Mouse (Mus musculus): ENCODE results near the gene Hook2. TPM values are rescaled to one million over a fixed set of nuclear protein-coding genes. Genes with fewer than 3 reads are reported as not detected.

Hook2 gene
- 5.3 and 8.8 TPM in 2 replicates for polyA plus RNA-seq (2015; fragmentation: Nextera tagmentation; extraction: Ambion mirVana)

DNA sequence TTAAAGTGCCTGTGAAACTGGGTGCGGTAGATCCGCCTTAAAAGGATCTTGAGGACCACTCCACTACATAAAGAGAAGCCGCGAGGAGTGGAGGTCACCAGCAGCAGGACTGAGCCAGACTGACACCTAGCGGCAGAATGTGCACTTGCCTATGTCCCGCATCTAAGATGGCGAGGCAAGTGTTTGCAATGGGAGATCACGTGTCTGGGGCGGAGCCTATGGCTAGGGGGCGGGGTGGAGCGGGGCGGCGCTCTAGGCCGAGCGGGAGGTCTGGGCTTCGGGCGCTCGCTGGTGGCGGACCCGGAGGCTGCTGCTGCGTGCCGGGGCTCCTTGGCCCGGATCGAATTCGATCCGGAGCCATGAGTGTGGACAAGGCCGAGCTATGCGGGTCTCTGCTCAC, at the start of gene Hook2:
Gene Hook2 (plus strand): TSS at position 255 of the 400 bp plus-strand sequence.
- WGBS = 1% methylated on average over 28 of the region's 28 CpGs
- H3K27ac ChIP-seq = peak within 1 kb of the TSS; percentile 58
- peak; percentile 87 for ATAC-seq (replicated peaks; ENCODE audit: insufficient number of reproducible peaks, insufficient read depth, low FRiP score, low read depth)

DNA sequence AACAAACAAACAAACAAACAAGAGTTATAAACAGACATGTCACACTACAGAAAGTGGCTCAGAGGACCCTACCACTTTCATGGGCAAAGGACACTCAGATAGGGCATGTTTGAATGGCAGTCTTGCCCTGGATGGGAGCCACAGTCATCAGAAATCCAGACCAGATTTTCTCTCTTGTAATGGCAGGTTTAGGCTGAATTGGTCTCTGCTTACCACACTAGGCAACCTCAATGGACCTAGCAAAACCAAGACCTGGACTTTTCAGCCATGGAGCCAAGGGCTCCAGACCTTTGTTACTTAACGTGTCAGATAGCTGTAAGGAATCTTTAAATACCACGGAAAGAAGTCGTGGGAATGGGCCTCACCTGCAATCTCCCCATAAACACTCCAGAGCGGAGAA, 46.7 kb upstream of the Hook2 start:
- no peak overlapping the region for H3K4me2 ChIP-seq
- no peak overlapping the region for H3K9ac ChIP-seq
- no peaks in the 10 kb centered on the region for H3K9me3 ChIP-seq (replicated peaks)
- 21% methylated on average over 4 of the region's 4 CpGs for WGBS
- H3K4me3 ChIP-seq = no peak overlapping the region
- no peak for ATAC-seq (replicated peaks; ENCODE audit: insufficient number of reproducible peaks, insufficient read depth, low FRiP score, low read depth)
- no peak overlapping the region for H3K27ac ChIP-seq
- H3K27me3 ChIP-seq = peaks cover 76% of the 10 kb centered on the region
- no peaks in the 10 kb centered on the region for H3K36me3 ChIP-seq
- peaks cover 15% of the 10 kb centered on the region for H3K4me1 ChIP-seq (replicated peaks)

More for the DNA sequence above, at the start of gene Hook2:
- H3K9me3 ChIP-seq (replicated peaks) = no peaks in the 10 kb centered on the region
- peak within 1 kb of the TSS; percentile 61 for H3K9ac ChIP-seq
- H3K4me3 ChIP-seq = peak within 1 kb of the TSS; percentile 63
- peaks cover 25% of the 10 kb centered on the region for H3K4me1 ChIP-seq (replicated peaks)
- H3K36me3 ChIP-seq = no peaks in the 10 kb centered on the region
- H3K4me2 ChIP-seq = peak within 1 kb of the TSS; percentile 91
- H3K27me3 ChIP-seq = peaks cover 11% of the 10 kb centered on the region

DNA sequence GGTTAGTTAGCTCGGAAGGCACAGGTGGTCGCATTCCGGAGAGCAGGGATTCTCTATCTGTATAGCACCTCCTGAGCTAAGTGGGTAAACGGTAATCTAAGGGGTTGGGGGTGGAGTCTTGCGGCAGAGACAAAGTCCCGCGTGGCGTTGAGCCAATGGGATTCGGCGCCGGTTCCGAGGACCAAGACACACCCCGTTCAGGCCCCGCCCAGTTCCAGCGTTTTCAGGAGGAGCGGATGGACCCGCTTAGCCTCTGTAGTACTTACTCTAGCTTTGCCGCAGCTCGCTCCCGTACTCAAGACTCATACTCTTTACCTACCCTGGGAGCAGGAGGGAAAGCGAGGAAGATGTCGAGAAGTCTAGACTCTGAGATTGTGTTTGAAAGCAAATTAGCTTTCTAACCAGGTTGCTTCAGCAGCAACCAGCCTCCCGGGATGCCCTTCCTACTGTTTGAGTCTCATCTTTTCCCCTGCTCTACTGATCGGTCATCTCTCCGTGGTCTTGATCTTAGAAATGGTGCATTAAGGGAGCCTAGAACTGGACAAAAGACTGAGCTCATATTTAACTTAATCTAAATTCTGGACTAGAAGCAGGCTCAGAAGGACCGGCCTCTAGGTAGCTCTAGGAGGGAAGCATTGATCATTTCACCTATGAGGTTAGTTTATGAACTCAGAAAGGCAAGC, 45.8 kb upstream of the Hook2 start:
- H3K27ac ChIP-seq = no peak overlapping the region
- peaks cover 70% of the 10 kb centered on the region for H3K27me3 ChIP-seq
- H3K9me3 ChIP-seq (replicated peaks) = no peaks in the 10 kb centered on the region
- no peak overlapping the region for H3K9ac ChIP-seq
- peaks cover 15% of the 10 kb centered on the region for H3K4me1 ChIP-seq (replicated peaks)
- H3K4me3 ChIP-seq = peak overlapping the region; percentile 10; the same call in 1 of the 2 replicates
- H3K4me2 ChIP-seq = no peak overlapping the region
- no peaks in the 10 kb centered on the region for H3K36me3 ChIP-seq
- 0 out of 2 replicates have a peak, but pooled peaks have one; percentile 8 for ATAC-seq (replicated peaks; ENCODE audit: insufficient number of reproducible peaks, insufficient read depth, low FRiP score, low read depth)
- 4% methylated on average over 26 of the region's 26 CpGs for WGBS

- H3K36me3 ChIP-seq = no peaks in the 10 kb centered on the region
- H3K4me1 ChIP-seq (replicated peaks) = peaks cover 15% of the 10 kb centered on the region
- ATAC-seq (replicated peaks; ENCODE audit: insufficient number of reproducible peaks, insufficient read depth, low FRiP score, low read depth) = peak; percentile 29; the same call in 1 of the 2 replicates
- H3K4me3 ChIP-seq = peak overlapping the region; percentile 43
- no peak overlapping the region for H3K27ac ChIP-seq
- no peaks in the 10 kb centered on the region for H3K9me3 ChIP-seq (replicated peaks)
- 5% methylated on average over 11 of the region's 11 CpGs for WGBS
- peak overlapping the region; percentile 63; the same call in 1 of the 2 replicates for H3K4me2 ChIP-seq
- H3K27me3 ChIP-seq = peaks cover 75% of the 10 kb centered on the region
- no peak overlapping the region for H3K9ac ChIP-seq
Measured at GRCm38 (mm10) chr8:84945235-84945632, 45.2 kb upstream of the Hook2 start.

DNA sequence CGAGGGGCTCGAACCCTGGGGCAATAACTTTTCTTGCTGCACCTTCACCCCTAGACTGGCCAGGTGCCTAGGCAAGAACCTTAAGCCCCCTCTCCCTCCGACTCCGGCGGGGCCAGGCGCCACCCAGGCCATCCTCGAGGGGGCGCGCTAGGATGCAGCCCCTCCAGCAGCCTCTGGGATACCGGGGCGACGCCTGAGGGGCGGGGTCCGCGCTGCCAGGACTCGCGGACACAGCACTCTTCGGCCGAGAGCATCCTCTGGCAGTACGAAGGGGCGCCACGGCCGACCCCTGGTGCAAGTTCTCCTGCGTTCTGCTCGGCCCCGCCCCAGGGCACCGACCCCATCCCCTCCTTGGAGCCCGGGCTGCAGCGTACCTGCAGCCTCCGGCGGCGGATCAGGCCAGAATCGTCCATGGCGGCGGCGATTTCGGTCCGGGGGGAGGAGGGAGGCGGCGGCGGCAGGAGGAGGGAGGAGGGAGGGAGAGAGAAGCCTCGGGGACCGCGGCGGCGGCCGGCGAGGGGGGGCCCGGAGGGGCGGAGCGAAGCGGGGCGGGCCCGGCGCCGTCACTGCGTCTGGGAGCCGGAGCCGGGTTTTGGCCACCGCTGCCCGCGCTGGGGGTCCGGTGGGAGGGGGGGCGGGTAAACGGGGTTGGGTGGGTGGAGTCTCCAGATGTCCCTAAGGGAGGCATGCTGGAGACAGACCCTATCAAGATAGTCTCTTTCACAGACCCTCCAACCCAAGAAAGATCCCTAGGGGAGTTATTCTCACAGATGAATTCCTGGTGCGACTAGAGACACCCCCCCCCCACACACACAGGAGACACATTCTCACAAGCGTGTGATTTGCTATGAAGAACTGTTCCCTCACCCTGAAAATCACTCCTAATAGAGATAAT, 44.5 kb upstream of the Hook2 start:
- Histone ChIP-seq H3K36me3 (no peaks in the 10 kb centered on the region), H3K27ac (no peak overlapping the region), H3K4me1 (replicated peaks) (peaks cover 15% of the 10 kb centered on the region), H3K4me3 (peak overlapping the region; percentile 43), H3K27me3 (peaks cover 82% of the 10 kb centered on the region), H3K9ac (no peak overlapping the region), H3K9me3 (replicated peaks) (no peaks in the 10 kb centered on the region), H3K4me2 (peak overlapping the region; percentile 63)
- under 1% methylated on average over 59 of the region's 67 CpGs for WGBS
- ATAC-seq (replicated peaks; ENCODE audit: insufficient number of reproducible peaks, insufficient read depth, low FRiP score, low read depth) = peak; percentile 30; the same call in 1 of the 2 replicates

- Histone ChIP-seq H3K27ac (no peak within 1 kb of the TSS), H3K4me2 (peak within 1 kb of the TSS; percentile 63), H3K9ac (no peak within 1 kb of the TSS), H3K4me3 (peak within 1 kb of the TSS; percentile 43), H3K9me3 (replicated peaks) (no peaks in the 10 kb centered on the region), H3K27me3 (peaks cover 84% of the 10 kb centered on the region), H3K36me3 (no peaks in the 10 kb centered on the region), H3K4me1 (replicated peaks) (peaks cover 15% of the 10 kb centered on the region)
- 0 out of 2 replicates have a peak, but pooled peaks have one; percentile 11 for ATAC-seq (replicated peaks; ENCODE audit: insufficient number of reproducible peaks, insufficient read depth, low FRiP score, low read depth)
- 10% methylated on average over 17 of the region's 17 CpGs for WGBS
Measured at GRCm38 (mm10) chr8:84946528-84947240, 43.7 kb upstream of the Hook2 start, which contains the start of gene Rtbdn. Rtbdn (plus strand) TSS chr8:84946991.

DNA sequence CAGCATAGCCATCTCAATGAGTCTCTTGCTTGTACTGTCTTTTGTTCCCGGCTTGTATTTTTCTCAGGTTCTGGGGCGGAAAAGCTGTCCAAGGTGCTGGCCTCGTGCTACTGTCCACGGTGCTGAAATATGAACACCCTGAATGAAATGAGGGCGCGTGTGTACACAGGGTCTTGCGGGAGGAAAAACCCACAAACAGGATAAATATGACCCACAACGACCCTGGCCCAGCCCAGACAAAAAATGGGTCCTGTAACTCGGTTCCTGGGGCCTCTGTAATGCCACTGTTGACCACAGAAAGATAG, 43.2 kb upstream of the Hook2 start:
- Histone ChIP-seq H3K36me3 (no peaks in the 10 kb centered on the region), H3K27me3 (peaks cover 85% of the 10 kb centered on the region), H3K4me2 (no peak overlapping the region), H3K27ac (no peak overlapping the region), H3K4me1 (replicated peaks) (peaks cover 15% of the 10 kb centered on the region), H3K9me3 (replicated peaks) (no peaks in the 10 kb centered on the region), H3K9ac (no peak overlapping the region), H3K4me3 (no peak overlapping the region)
- 13% methylated on average over 9 of the region's 9 CpGs for WGBS
- 0 out of 2 replicates have a peak, but pooled peaks have one; percentile 21 for ATAC-seq (replicated peaks; ENCODE audit: insufficient number of reproducible peaks, insufficient read depth, low FRiP score, low read depth)

GRCm38 (mm10) chr8:84949753-84950152, 40.6 kb upstream of the Hook2 start:
- Histone ChIP-seq H3K27ac (no peak overlapping the region), H3K4me3 (no peak overlapping the region), H3K4me2 (no peak overlapping the region), H3K9ac (no peak overlapping the region), H3K36me3 (no peaks in the 10 kb centered on the region), H3K9me3 (replicated peaks) (no peaks in the 10 kb centered on the region), H3K27me3 (peaks cover 72% of the 10 kb centered on the region), H3K4me1 (replicated peaks) (peaks cover 16% of the 10 kb centered on the region)
- WGBS = 17% methylated on average over 12 of the region's 12 CpGs
- no peak for ATAC-seq (replicated peaks; ENCODE audit: insufficient number of reproducible peaks, insufficient read depth, low FRiP score, low read depth)

GRCm38 (mm10) chr8:84952612-84953255, 37.7 kb upstream of the Hook2 start:
- WGBS = 7% methylated on average over 18 of the region's 18 CpGs
- 0 out of 2 replicates have a peak, but pooled peaks have one; percentile 27 for ATAC-seq (replicated peaks; ENCODE audit: insufficient number of reproducible peaks, insufficient read depth, low FRiP score, low read depth)

GRCm38 (mm10) chr8:84956768-84957167, 33.6 kb upstream of the Hook2 start:
- ATAC-seq (replicated peaks; ENCODE audit: insufficient number of reproducible peaks, insufficient read depth, low FRiP score, low read depth) = no peak
- no peaks in the 10 kb centered on the region for H3K9me3 ChIP-seq (replicated peaks)
- no peak overlapping the region for H3K27ac ChIP-seq
- peaks cover 10% of the 10 kb centered on the region for H3K36me3 ChIP-seq
- H3K4me3 ChIP-seq = no peak overlapping the region
- WGBS = 56% methylated on average over 2 of the region's 2 CpGs
- peaks cover 13% of the 10 kb centered on the region for H3K4me1 ChIP-seq (replicated peaks)
- peaks cover 12% of the 10 kb centered on the region for H3K27me3 ChIP-seq
- no peak overlapping the region for H3K4me2 ChIP-seq
- H3K9ac ChIP-seq = no peak overlapping the region

More at GRCm38 (mm10) chr8:84952612-84953255, 37.7 kb upstream of the Hook2 start:
- no peak overlapping the region for H3K27ac ChIP-seq
- H3K4me1 ChIP-seq (replicated peaks) = peaks cover 6% of the 10 kb centered on the region
- peaks cover 44% of the 10 kb centered on the region for H3K27me3 ChIP-seq
- H3K36me3 ChIP-seq = peaks cover 3% of the 10 kb centered on the region
- no peaks in the 10 kb centered on the region for H3K9me3 ChIP-seq (replicated peaks)
- 0 out of 2 replicates have a peak overlapping the region, but pooled peaks have one; percentile 15 for H3K4me3 ChIP-seq
- H3K4me2 ChIP-seq = peak overlapping the region; percentile 47
- H3K9ac ChIP-seq = no peak overlapping the region
